Mouse (Mus musculus) hindbrain, embryonic 13.5 days (tissue): ENCODE measurements at regions not wholly inside any gene's neighbourhood (a gene's known extent, or its start where the extent isn't known, plus 50 kb on each side); places are given as distances from the start of the nearest gene placed in this dataset.

ENCODE experiments used
- ATAC-seq: fragments of 200-750 bp; cut with Nextera tagmentation; 2 replicates; pipeline ENCODE4 v1.8.0; 2017; ENCODE audit warnings: moderate TSS enrichment; ENCODE audit not compliant: low FRiP score
- H3K27ac ChIP-seq: fragments of 300-500 bp; sonication (generic); 2 replicates; pipeline ENCODE4 v1.5.1; 2015; ENCODE audit warnings: inconsistent platforms, mild to moderate bottlenecking, moderate library complexity
- H3K27me3 ChIP-seq: fragments of 300-500 bp; sonication (generic); 2 replicates; pipeline ENCODE4 v1.6.1; 2015; ENCODE audit warnings: mild to moderate bottlenecking, inconsistent platforms
- H3K36me3 ChIP-seq: fragments of 300-500 bp; sonication (generic); 2 replicates; pipeline ENCODE4 v1.6.1; 2015; ENCODE audit warnings: mild to moderate bottlenecking, inconsistent platforms
- H3K4me1 ChIP-seq: fragments of 300-500 bp; sonication (generic); replicated peaks from 2 replicates; pipeline ENCODE4 v1.6.1; 2015; ENCODE audit warnings: inconsistent platforms
- H3K4me2 ChIP-seq: fragments of 300-500 bp; sonication (generic); 2 replicates; pipeline ENCODE4 v1.6.1; 2015; ENCODE audit warnings: inconsistent platforms, mild to moderate bottlenecking, moderate library complexity
- H3K4me3 ChIP-seq: fragments of 300-500 bp; sonication (generic); 2 replicates; pipeline ENCODE4 v1.5.1; 2015; ENCODE audit warnings: mild to moderate bottlenecking, inconsistent platforms
- H3K9ac ChIP-seq: fragments of 300-500 bp; sonication (generic); 2 replicates; pipeline ENCODE4 v1.6.1; 2015; ENCODE audit warnings: mild to moderate bottlenecking, inconsistent platforms
- H3K9me3 ChIP-seq: fragments of 300-500 bp; sonication (generic); 2 replicates; pipeline ENCODE4 v1.6.1; 2016; ENCODE audit warnings: inconsistent platforms
- WGBS: fragments of 180-500 bp; shearing (Covaris S2); methylation state at CpG from one replicate; pipeline ENCODE4 v1.1.7; 2015; 5-methylcytosine and 5-hydroxymethylcytosine counted together

- Histone ChIP-seq H3K4me1 (peaks cover 7% of the 10 kb centered on the region), H3K4me2 (no peak overlapping the region), H3K4me3 (no peak overlapping the region), H3K27me3 (no peaks in the 10 kb centered on the region), H3K9me3 (no peaks in the 10 kb centered on the region), H3K9ac (no peak overlapping the region), H3K27ac (0 out of 2 replicates have a peak overlapping the region, but pooled peaks have one; percentile 1), H3K36me3 (no peaks in the 10 kb centered on the region)
- ATAC-seq: peak; percentile 36; the same call in 1 of the 2 replicates
- 61% methylated on average over 13 of the region's 13 CpGs for WGBS
These were observed 414.9 kb upstream of the Hs6st1 start for GRCm38 (mm10) chr1:35653119-35653956.

GRCm38 (mm10) chr1:35663006-35663405 is 405.2 kb upstream of the Hs6st1 start:
- Histone ChIP-seq H3K36me3 (no peaks in the 10 kb centered on the region), H3K9ac (no peak overlapping the region), H3K4me1 (no peaks in the 10 kb centered on the region), H3K27me3 (no peaks in the 10 kb centered on the region), H3K9me3 (0 out of 2 replicates have a peak, but pooled peaks cover 3% of the 10 kb centered on the region), H3K4me2 (no peak overlapping the region), H3K27ac (no peak overlapping the region), H3K4me3 (no peak overlapping the region)
- WGBS: 90% methylated on average over 4 of the region's 4 CpGs
- ATAC-seq: no peak

GRCm38 (mm10) chr1:35673524-35673923 is 394.7 kb upstream of the Hs6st1 start:
- Histone ChIP-seq H3K36me3 (no peaks in the 10 kb centered on the region), H3K27ac (no peak overlapping the region), H3K4me3 (no peak overlapping the region), H3K4me1 (no peaks in the 10 kb centered on the region), H3K9ac (no peak overlapping the region), H3K4me2 (no peak overlapping the region), H3K27me3 (no peaks in the 10 kb centered on the region), H3K9me3 (no peaks in the 10 kb centered on the region)
- 83% methylated on average over 4 of the region's 4 CpGs for WGBS
- no peak for ATAC-seq

GRCm38 (mm10) chr1:35673992-35674391 is 394.2 kb upstream of the Hs6st1 start:
- H3K27ac ChIP-seq: no peak overlapping the region
- no peak overlapping the region for H3K9ac ChIP-seq
- no peak for ATAC-seq
- no peaks in the 10 kb centered on the region for H3K36me3 ChIP-seq
- no peak overlapping the region for H3K4me3 ChIP-seq
- 91% methylated on average over 1 of the region's 1 CpGs for WGBS
- H3K4me2 ChIP-seq: no peak overlapping the region
- H3K4me1 ChIP-seq: no peaks in the 10 kb centered on the region
- no peaks in the 10 kb centered on the region for H3K9me3 ChIP-seq
- H3K27me3 ChIP-seq: no peaks in the 10 kb centered on the region

- H3K9ac ChIP-seq: no peak overlapping the region
- WGBS: 72% methylated on average over 8 of the region's 8 CpGs
These were observed 385.7 kb upstream of the Hs6st1 start for GRCm38 (mm10) chr1:35682511-35682949.

GRCm38 (mm10) chr1:35685651-35686050 is 382.5 kb upstream of the Hs6st1 start:
- ATAC-seq: peak; percentile 59
- H3K4me3 ChIP-seq: no peak overlapping the region
- H3K4me2 ChIP-seq: no peak overlapping the region
- H3K4me1 ChIP-seq: peaks cover 22% of the 10 kb centered on the region
- H3K9ac ChIP-seq: no peak overlapping the region
- no peaks in the 10 kb centered on the region for H3K27me3 ChIP-seq
- 38% methylated on average over 6 of the region's 6 CpGs for WGBS
- H3K9me3 ChIP-seq: no peaks in the 10 kb centered on the region
- no peak overlapping the region for H3K27ac ChIP-seq
- no peaks in the 10 kb centered on the region for H3K36me3 ChIP-seq

More at GRCm38 (mm10) chr1:35682511-35682949, 385.7 kb upstream of the Hs6st1 start:
- Histone ChIP-seq H3K4me1 (peaks cover 16% of the 10 kb centered on the region), H3K4me3 (no peak overlapping the region), H3K4me2 (no peak overlapping the region), H3K27ac (0 out of 2 replicates have a peak overlapping the region, but pooled peaks have one; percentile 30), H3K9me3 (no peaks in the 10 kb centered on the region), H3K36me3 (no peaks in the 10 kb centered on the region), H3K27me3 (no peaks in the 10 kb centered on the region)
- no peak for ATAC-seq

- Histone ChIP-seq H3K27me3 (no peaks in the 10 kb centered on the region), H3K36me3 (no peaks in the 10 kb centered on the region), H3K4me2 (no peak overlapping the region), H3K27ac (no peak overlapping the region), H3K9ac (no peak overlapping the region), H3K4me3 (no peak overlapping the region), H3K9me3 (no peaks in the 10 kb centered on the region), H3K4me1 (peaks cover 20% of the 10 kb centered on the region)
- 15% methylated on average over 3 of the region's 3 CpGs for WGBS
- no peak for ATAC-seq
These were observed 373.9 kb upstream of the Hs6st1 start for GRCm38 (mm10) chr1:35694349-35694748.

GRCm38 (mm10) chr1:35694775-35695591 is 373.2 kb upstream of the Hs6st1 start:
- WGBS: 13% methylated on average over 15 of the region's 15 CpGs
- Histone ChIP-seq H3K9me3 (no peaks in the 10 kb centered on the region), H3K27ac (no peak overlapping the region; the same call in 1 of the 2 replicates), H3K27me3 (no peaks in the 10 kb centered on the region), H3K36me3 (no peaks in the 10 kb centered on the region), H3K4me3 (no peak overlapping the region), H3K4me1 (peaks cover 20% of the 10 kb centered on the region), H3K9ac (no peak overlapping the region; the same call in 1 of the 2 replicates), H3K4me2 (peak overlapping the region; percentile 16; the same call in 1 of the 2 replicates)
- ATAC-seq: peak; percentile 81

- ATAC-seq: no peak
- no peak overlapping the region for H3K4me2 ChIP-seq
- no peak overlapping the region for H3K27ac ChIP-seq
- H3K9me3 ChIP-seq: no peaks in the 10 kb centered on the region
- WGBS: 18% methylated on average over 4 of the region's 4 CpGs
- H3K4me3 ChIP-seq: no peak overlapping the region
- no peaks in the 10 kb centered on the region for H3K27me3 ChIP-seq
- no peak overlapping the region for H3K9ac ChIP-seq
- peaks cover 20% of the 10 kb centered on the region for H3K4me1 ChIP-seq
- H3K36me3 ChIP-seq: no peaks in the 10 kb centered on the region
These were observed 371.0 kb upstream of the Hs6st1 start for GRCm38 (mm10) chr1:35697218-35697617.

GRCm38 (mm10) chr1:35697834-35698500 is 370.2 kb upstream of the Hs6st1 start:
- Histone ChIP-seq H3K9me3 (no peaks in the 10 kb centered on the region), H3K4me1 (peaks cover 20% of the 10 kb centered on the region), H3K27me3 (no peaks in the 10 kb centered on the region), H3K36me3 (no peaks in the 10 kb centered on the region), H3K27ac (peak overlapping the region; percentile 30; the same call in 1 of the 2 replicates), H3K9ac (0 out of 2 replicates have a peak overlapping the region, but pooled peaks have one; percentile 5), H3K4me2 (no peak overlapping the region), H3K4me3 (no peak overlapping the region)
- 8% methylated on average over 10 of the region's 10 CpGs for WGBS
- no peak for ATAC-seq

GRCm38 (mm10) chr1:35702585-35702984 is 365.6 kb upstream of the Hs6st1 start:
- Histone ChIP-seq H3K9ac (no peak overlapping the region), H3K27ac (no peak overlapping the region), H3K9me3 (no peaks in the 10 kb centered on the region), H3K4me3 (no peak overlapping the region), H3K4me1 (peaks cover 7% of the 10 kb centered on the region), H3K4me2 (no peak overlapping the region), H3K36me3 (no peaks in the 10 kb centered on the region), H3K27me3 (no peaks in the 10 kb centered on the region)
- ATAC-seq: no peak
- 94% methylated on average over 1 of the region's 1 CpGs for WGBS

GRCm38 (mm10) chr1:35706336-35706735 is 361.9 kb upstream of the Hs6st1 start:
- no peaks in the 10 kb centered on the region for H3K9me3 ChIP-seq
- no peak overlapping the region for H3K4me2 ChIP-seq
- no peaks in the 10 kb centered on the region for H3K36me3 ChIP-seq
- H3K4me1 ChIP-seq: no peaks in the 10 kb centered on the region
- 87% methylated on average over 6 of the region's 6 CpGs for WGBS
- H3K4me3 ChIP-seq: no peak overlapping the region
- H3K27me3 ChIP-seq: no peaks in the 10 kb centered on the region
- H3K9ac ChIP-seq: no peak overlapping the region
- H3K27ac ChIP-seq: no peak overlapping the region
- no peak for ATAC-seq
